22 mouse cellular contexts compared by ENCODE assay signal in the genomic region with DNA sequence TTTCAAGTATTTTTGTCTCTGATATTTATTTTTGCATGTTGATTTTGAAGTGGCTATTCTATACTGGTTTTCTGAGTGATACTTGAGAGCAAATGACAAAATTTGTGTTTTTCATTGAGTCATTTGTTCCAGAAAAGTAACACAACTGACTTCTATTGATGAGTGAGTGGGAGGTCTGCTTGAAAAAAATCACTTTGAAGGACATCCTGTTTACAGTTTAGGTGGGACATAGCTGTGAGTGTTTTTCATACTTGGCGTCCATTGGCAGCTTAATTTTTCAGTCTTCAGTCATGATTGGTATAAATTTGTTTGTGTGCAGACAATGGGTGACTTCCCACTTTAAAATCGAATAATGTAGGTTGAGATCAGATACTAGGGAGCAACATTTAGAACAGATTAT. TPM values are rescaled to one million over a fixed set of nuclear protein-coding genes. Genes with fewer than 3 reads are reported as not detected.
A peak's percentile ranks its signal among the peaks of the same experiment; 100 is the strongest.
DNase-seq lines count a peak whose midpoint lies in the region; ATAC-seq and TF ChIP-seq lines count a peak whose summit lies in the region.
"Had no signal": no experiment of that assay in that cellular context is flagged by ENCODE, and none has a peak within 500 bp of the region (broad histone marks: within the 10 kb centered on the region; RNA-seq: fewer than 3 reads in every experiment).

No protein-coding gene starts in this region.

- TF ChIP-seq CTCF in lung, embryonic 14.5 days (IDR thresholded peaks at IDR 0.05; ENCODE audit: low read depth) = no peak

- no peaks in the 10 kb centered on the region for H3K36me3 ChIP-seq in heart, embryonic 15.5 days
- no peaks in the 10 kb centered on the region for H3K36me3 ChIP-seq in lung, embryonic 14.5 days (ENCODE audit: insufficient read depth)
- H3K36me3 ChIP-seq: embryonic facial prominence, embryonic 12.5 days; hindbrain, embryonic 13.5 days; midbrain, embryonic 12.5 days; neural tube, embryonic 12.5 days had no signal

- intact Hi-C loops in heart, postnatal 14 days (cut with DNase I) = no loop called here

- H3K4me2 ChIP-seq in heart, embryonic 15.5 days = no peak overlapping the region
- H3K4me2 ChIP-seq in lung, embryonic 14.5 days = no peak overlapping the region
- H3K4me2 ChIP-seq: embryonic facial prominence, embryonic 12.5 days; hindbrain, embryonic 13.5 days; midbrain, embryonic 12.5 days; neural tube, embryonic 12.5 days had no signal

- H3K27ac ChIP-seq in heart, embryonic 15.5 days = peak overlapping the region; percentile 13; the same call in 1 of the 2 replicates
- peak overlapping the region; percentile 76; the same call in 1 of the 2 replicates for H3K27ac ChIP-seq in lung, embryonic 14.5 days (ENCODE audit: low read depth)
- H3K27ac ChIP-seq: left cerebral cortex, adult 2 months; midbrain, embryonic 12.5 days; neural tube, embryonic 12.5 days had no signal

- WGBS in heart, embryonic 15.5 days = 65% methylated on average over 2 of the region's 2 CpGs
- WGBS in lung, embryonic 14.5 days = 38% methylated on average over 2 of the region's 2 CpGs

- no peaks in the 10 kb centered on the region for H3K27me3 ChIP-seq in heart, embryonic 15.5 days
- H3K27me3 ChIP-seq in lung, embryonic 14.5 days (ENCODE audit: insufficient read depth, low read length) = no peaks in the 10 kb centered on the region
- H3K27me3 ChIP-seq: embryonic facial prominence, embryonic 12.5 days; hindbrain, embryonic 13.5 days; midbrain, embryonic 12.5 days; neural tube, embryonic 12.5 days had no signal

- ATAC-seq in heart, embryonic 15.5 days (replicated peaks; ENCODE audit: insufficient number of reproducible peaks, insufficient read depth, low FRiP score, low read depth) = no peak
- ATAC-seq in lung, embryonic 14.5 days (ENCODE audit: insufficient read depth) = no peak
- peak; percentile 77 for ATAC-seq in inflammation-experienced regulatory T-cells, adult 6 months

- H3K4me1 ChIP-seq in heart, embryonic 15.5 days (replicated peaks) = peaks cover 36% of the 10 kb centered on the region
- H3K4me1 ChIP-seq in lung, embryonic 14.5 days (ENCODE audit: insufficient read depth) = peaks cover 25% of the 10 kb centered on the region

- no peak for DNase-seq in heart, postnatal 14 days
- no peak for DNase-seq in lung, embryonic 14.5 days
- no peak for DNase-seq in lung, postnatal 4 days
- peak; percentile 50 for DNase-seq in CD4-positive, CD25-positive, alpha-beta regulatory T cell, adult 2 months (ENCODE audit: low read depth, low spot score)
- DNase-seq in urinary bladder, postnatal 25 days (ENCODE audit: low spot score) = no peak
- DNase-seq: adrenal gland, postnatal 14 days; cerebellum, adult 2 months; cerebellum, postnatal 25 days; heart, postnatal 36 days; kidney, adult 18-20 months; lung, postnatal 10 days; retina, postnatal 1 day; right cerebral cortex, postnatal 25 days; spleen, adult 18-20 months; thymus, postnatal 14 days had no signal

- no peak overlapping the region for H3K4me3 ChIP-seq in heart, embryonic 15.5 days
- no peak overlapping the region for H3K4me3 ChIP-seq in lung, embryonic 14.5 days (ENCODE audit: low read depth, low read length)
- H3K4me3 ChIP-seq: embryonic facial prominence, embryonic 12.5 days; hindbrain, embryonic 13.5 days; left cerebral cortex, adult 2 months; midbrain, embryonic 12.5 days; neural tube, embryonic 12.5 days had no signal

- H3K9ac ChIP-seq in heart, embryonic 15.5 days = no peak overlapping the region
- H3K9ac ChIP-seq in lung, embryonic 14.5 days = no peak overlapping the region
- H3K9ac ChIP-seq: embryonic facial prominence, embryonic 12.5 days; hindbrain, embryonic 13.5 days; midbrain, embryonic 12.5 days; neural tube, embryonic 12.5 days had no signal

- no peaks in the 10 kb centered on the region for H3K9me3 ChIP-seq in heart, embryonic 15.5 days (replicated peaks)
- H3K9me3 ChIP-seq in lung, embryonic 14.5 days (ENCODE audit: low read depth, low read length) = no peaks in the 10 kb centered on the region
- H3K9me3 ChIP-seq: embryonic facial prominence, embryonic 12.5 days; hindbrain, embryonic 13.5 days; midbrain, embryonic 12.5 days; neural tube, embryonic 12.5 days had no signal

RNA-seq across cellular contexts. Expression of a gene that starts 14.4 kb away (rescaled TPM):
- 11.0 and 16.3 TPM in 2 replicates for polyA plus RNA-seq in heart, embryonic 15.5 days (2015; fragmentation: Nextera tagmentation; extraction: Ambion mirVana)
- total RNA-seq in heart, postnatal 14 days (2021) = 1 to 10 TPM; 8.3 TPM
- 51.4 and 55.3 TPM in 2 replicates for polyA plus RNA-seq in lung, embryonic 14.5 days (2014; fragmentation: Nextera tagmentation; extraction: Ambion mirVana)
- 10 to 100 TPM; 13.1 to 20.9 (median 19.4) TPM for polyA plus RNA-seq in inflammation-experienced regulatory T-cells, adult 6 months (2017; shearing (Covaris generic))
